Mouse (Mus musculus) heart, adult 9 months (tissue): ENCODE measurements around the gene Wfdc9.

Source experiments
- DNase-seq, 2 experiments: peaks; one replicate each; pipeline ENCODE4 v3.0.0; 2022; ENCODE audit warnings: low spot score in 2 of 2

The Wfdc9 gene

GRCm38 (mm10) chr2:164656483-164656882 lies at the start of gene Wfdc9:
Gene Wfdc9 (minus strand): TSS chr2:164656583.
- DNase-seq, result no peak

- DNase-seq, result no peak
Measured at GRCm38 (mm10) chr2:164705991-164706390, 49.6 kb upstream of the Wfdc9 start.

GRCm38 (mm10) chr2:164705328-164705727 lies 48.9 kb upstream of the Wfdc9 start:
- no peak for DNase-seq

GRCm38 (mm10) chr2:164704235-164704634 lies 47.9 kb upstream of the Wfdc9 start:
- DNase-seq, result no peak

- no peak for DNase-seq
Measured at GRCm38 (mm10) chr2:164701761-164702160, 45.4 kb upstream of the Wfdc9 start.

GRCm38 (mm10) chr2:164700959-164701358 lies 44.6 kb upstream of the Wfdc9 start:
- DNase-seq, result no peak

GRCm38 (mm10) chr2:164698201-164698600 lies 41.8 kb upstream of the Wfdc9 start, which contains the start of gene Spint4:
Gene Spint4 (plus strand): TSS chr2:164698501.
- no peak for DNase-seq

GRCm38 (mm10) chr2:164684807-164685206 lies 28.4 kb upstream of the Wfdc9 start, which contains the start of gene Wfdc13:
Gene Wfdc13 (plus strand): TSS chr2:164685107.
- DNase-seq, result no peak

GRCm38 (mm10) chr2:164679906-164680305 lies 23.5 kb upstream of the Wfdc9 start:
- no peak for DNase-seq

GRCm38 (mm10) chr2:164678848-164679625 lies 22.7 kb upstream of the Wfdc9 start:
- DNase-seq, result peak; percentile 21 to 32

- no peak for DNase-seq
Measured at GRCm38 (mm10) chr2:164676916-164677685, 20.7 kb upstream of the Wfdc9 start.

- DNase-seq, result no peak
Measured at GRCm38 (mm10) chr2:164676103-164676502, 19.7 kb upstream of the Wfdc9 start.

GRCm38 (mm10) chr2:164673987-164674386 lies 17.6 kb upstream of the Wfdc9 start, which contains the start of gene Wfdc11:
Gene Wfdc11 (minus strand): TSS chr2:164674087.
- DNase-seq, result no peak

GRCm38 (mm10) chr2:164670938-164671337 lies 14.6 kb upstream of the Wfdc9 start:
- no peak for DNase-seq

- no peak for DNase-seq
Measured at GRCm38 (mm10) chr2:164670261-164670660, 13.9 kb upstream of the Wfdc9 start.

- DNase-seq, result no peak
Measured at GRCm38 (mm10) chr2:164664851-164665250, 8.5 kb upstream of the Wfdc9 start.

GRCm38 (mm10) chr2:164655858-164656257 lies 525 bp downstream of the Wfdc9 start, which contains the start of gene Wfdc10:
Gene Wfdc10 (plus strand): TSS chr2:164656046.
- DNase-seq, result peak in 1 of 2 experiments; percentile 2

- DNase-seq, result no peak
Measured at GRCm38 (mm10) chr2:164641881-164642673, 14.3 kb downstream of the Wfdc9 start.

GRCm38 (mm10) chr2:164641129-164641528 lies 15.3 kb downstream of the Wfdc9 start:
- no peak for DNase-seq

GRCm38 (mm10) chr2:164638696-164639095 lies 17.7 kb downstream of the Wfdc9 start, which contains the start of gene Wfdc16:
Gene Wfdc16 (minus strand): TSS chr2:164638796.
- DNase-seq, result no peak

GRCm38 (mm10) chr2:164635266-164635665 lies 21.1 kb downstream of the Wfdc9 start:
- DNase-seq, result no peak

GRCm38 (mm10) chr2:164621775-164622174 lies 34.6 kb downstream of the Wfdc9 start:
- DNase-seq, result no peak
